Mouse (Mus musculus) layer of hippocampus, postnatal 10 days (tissue): Measurements from ENCODE around the gene Ptpa. TPM values are rescaled to one million over a fixed set of nuclear protein-coding genes. Genes with fewer than 3 reads are reported as not detected.

Experiments
- DNase-seq, 2 experiments: peaks; one replicate each; pipeline ENCODE4 v3.0.0; 2021; ENCODE audit warnings: low spot score in 2 of 2
- total RNA-seq, 2 experiments: library from RNA; stranded (reverse); gene quantifications; 2 replicates each; pipeline ENCODE4 v1.2.3; 2021

The Ptpa gene
- total RNA-seq, 2 experiments from 2014 or later = 144 to 159 TPM

DNA sequence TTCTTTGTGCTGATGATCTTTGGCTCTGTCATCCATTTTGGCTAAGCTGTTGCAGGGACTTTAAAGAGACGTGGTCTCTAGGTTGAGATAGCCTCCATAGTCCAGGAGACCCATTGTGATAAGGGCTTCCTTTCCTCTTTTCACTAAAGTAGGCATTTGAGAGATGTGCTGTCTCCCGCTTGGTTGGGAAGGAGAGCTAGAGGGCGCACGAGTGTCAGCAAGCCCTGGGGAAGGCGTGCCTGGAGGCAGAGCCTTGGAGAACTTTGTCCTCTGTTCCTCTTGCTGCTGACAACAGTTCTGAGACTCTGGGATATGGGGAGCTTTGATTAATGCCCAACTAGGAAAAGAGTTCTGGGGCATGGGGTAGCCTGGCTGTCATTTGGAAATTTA, 20.3 kb downstream of the Ptpa start:
- DNase-seq = peak in 1 of 2 experiments; percentile 61

DNA sequence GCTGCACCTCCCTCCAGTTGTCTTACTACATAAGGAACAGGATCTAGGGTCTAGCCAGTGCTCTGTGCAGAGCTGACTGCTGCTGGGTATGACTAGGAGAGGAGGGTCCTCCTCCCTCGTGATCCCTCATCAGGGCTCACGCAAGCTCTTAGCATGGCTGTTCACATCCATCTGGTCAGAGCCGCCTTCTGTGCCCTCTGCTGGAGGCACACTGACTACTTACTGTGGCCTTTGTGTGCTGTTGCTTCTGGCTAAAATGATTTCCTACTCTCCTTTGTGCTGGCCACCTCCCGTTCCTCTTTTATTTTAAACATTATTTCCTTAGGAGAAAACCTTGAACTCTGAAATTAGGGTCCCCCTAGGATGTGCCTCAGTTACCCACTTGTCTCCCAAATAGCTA, 21.0 kb downstream of the Ptpa start:
- DNase-seq = no peak

DNA sequence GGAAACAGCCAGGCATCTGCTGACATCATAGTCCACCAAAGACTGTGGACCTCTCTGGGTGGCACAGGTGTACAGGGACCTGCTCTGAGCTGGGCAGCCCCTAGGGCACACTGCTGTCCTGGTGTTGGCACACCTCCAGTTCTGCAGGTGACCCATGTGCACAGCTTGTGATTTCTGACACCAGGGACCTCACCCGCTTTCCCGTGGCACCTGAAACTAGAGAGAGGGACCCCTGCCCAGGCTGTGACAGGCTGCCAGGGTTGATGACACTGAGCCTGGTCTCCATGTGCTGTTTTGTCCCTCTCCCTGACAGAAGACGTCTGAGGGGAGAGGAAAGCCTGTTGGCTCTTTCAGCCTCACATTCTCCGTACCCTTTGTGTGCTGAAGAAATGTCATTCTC, 22.0 kb downstream of the Ptpa start:
- DNase-seq = no peak

DNA sequence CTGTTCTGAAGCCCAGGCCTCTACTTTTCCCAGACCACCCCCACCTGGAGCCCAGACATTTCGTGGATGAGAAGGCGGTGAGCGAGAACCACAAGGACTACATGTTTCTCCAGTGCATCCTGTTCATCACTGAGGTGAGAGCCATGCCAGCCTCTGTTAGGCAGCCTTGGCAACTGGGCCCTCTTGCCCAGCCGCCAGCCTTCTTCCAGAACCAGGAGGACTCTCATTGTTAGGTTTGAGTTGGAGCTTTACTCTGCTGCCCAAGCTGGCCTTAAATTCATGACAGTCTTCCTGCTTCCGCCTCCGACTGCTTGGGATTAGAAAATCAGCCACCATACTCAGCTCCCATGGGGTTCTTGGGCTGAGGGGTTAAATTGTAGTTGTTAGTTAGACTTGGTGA, 23.8 kb downstream of the Ptpa start:
- DNase-seq = no peak

DNA sequence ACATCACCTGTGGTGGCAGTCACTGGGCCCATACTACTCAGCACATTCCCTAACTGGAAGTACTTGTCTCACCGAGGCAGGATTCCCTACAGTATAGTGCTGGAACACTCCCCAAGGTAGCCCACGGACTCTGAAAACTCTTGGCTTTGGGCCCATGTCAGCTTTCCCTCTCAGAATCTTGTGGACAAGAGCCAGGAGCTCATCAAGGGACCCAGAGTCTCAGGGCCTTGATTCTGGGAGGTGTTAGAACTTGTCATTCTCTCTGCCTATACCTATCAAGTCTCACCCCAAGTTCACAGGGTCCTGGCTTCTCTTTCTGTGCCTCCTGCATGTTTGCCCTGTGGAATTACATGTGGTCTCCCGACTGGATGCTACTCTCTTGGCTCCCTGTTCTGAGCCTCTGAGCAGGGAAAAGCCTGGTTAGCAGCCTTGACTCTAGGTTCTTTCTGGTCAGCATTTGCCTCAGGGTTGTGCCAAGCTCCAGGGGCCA, 24.4 kb downstream of the Ptpa start:
- no peak for DNase-seq

DNA sequence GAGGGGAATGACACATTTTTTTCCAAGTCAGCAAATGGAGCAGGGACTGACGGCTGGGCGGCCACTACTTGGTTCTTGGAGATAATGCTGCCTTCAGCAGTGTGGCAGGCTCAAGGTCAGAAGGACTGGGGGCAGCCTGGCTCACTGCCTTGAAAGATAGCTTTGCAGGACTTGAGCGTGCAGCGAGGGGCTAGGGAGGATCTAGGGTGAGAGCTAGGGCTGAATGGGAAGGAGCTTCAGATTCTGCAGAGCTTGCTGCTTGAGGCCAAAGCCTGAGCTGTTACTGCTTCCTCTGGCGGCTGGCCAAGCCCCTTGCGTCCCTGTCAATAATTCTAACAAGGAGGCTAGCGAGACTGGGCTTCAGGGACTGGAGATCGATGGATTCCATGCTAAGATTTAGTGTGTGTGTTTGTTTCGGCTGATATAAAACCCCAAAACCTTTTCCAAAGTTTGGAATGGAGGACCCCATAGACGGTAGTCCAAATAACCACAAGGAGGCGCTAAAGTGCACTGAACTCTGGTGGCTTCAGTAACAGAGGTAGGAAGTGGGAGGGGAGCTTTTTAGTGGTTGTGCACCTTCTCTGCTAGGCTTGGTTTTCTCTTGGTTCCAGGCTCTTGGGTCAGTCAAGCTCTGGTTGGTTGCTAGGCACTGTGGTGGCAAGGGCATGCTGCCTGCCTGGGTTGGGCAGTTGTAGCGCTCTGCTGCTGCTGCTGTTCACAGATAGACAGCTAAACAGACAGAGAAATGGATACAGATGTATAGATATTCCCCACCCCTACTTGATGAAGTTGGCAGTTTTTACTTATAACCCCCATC, 25.1 kb downstream of the Ptpa start:
- peak; percentile 64 to 71 for DNase-seq

DNA sequence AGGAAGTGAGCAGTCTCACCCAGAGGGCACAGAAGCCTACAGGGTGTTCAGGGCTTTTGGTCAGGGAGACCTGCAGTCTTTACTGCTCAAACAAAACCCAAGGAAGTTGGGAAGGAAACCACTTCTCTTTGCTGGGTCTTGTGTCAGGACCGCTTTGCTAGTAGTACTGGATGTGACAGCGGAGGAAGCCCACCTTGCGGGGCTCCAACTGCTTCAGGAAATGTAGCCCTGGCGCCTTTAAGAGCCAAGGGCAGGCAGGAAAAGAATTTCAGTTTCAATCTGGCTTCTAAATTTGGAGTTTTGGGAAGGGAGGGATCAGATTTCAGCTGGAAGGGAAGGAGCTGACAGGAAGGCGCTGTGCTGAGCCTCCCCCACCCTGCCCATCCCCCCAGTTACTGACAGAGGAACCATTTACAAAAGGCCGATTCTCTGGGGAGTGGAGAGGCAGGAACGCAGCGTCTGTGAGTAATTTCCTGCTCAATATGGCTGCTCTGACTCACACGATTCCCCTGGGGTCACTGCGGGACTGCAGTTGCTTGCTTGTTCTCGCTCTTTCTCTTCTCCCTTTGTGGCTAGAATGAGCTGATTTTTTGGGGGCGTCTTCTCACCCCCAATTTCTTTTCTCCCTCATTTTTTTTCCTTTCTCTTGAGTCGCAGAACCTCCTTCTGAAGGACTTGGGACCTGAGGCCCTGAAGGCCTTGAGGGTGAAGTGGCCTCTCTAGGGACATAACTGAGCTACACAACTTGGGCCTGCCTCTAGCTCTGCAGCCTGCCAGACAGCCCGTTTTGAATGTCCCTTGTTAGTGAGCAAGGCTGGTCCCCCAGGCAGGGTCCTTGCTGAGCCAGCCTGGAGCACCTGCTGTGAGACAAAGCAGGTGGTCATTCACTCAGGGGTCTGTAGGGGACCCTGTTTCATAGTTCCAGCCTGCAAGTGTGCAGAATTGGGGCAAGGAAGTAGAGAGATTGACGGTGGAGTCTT, 26.0 kb downstream of the Ptpa start:
- DNase-seq = peak; percentile 61 to 65

DNA sequence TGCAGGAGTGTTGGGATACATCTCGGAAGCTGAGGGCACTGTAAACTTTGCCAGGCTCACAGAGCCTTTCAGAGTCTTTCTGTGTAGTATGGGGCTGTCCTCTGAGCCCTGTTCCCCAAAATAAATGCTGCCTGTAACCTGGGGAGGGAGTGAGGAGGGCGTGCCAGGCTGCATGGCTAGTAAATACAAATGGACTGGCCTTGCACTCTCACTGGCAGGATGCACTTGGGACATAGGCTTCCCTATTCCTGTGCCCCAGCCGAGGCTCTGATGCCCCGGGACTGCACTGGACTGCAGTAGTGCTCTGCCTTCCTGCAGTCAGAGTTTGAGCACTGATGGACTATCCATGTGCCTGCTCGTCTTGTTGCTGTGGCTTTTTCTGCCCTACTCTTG, 26.7 kb downstream of the Ptpa start:
- no peak for DNase-seq

DNA sequence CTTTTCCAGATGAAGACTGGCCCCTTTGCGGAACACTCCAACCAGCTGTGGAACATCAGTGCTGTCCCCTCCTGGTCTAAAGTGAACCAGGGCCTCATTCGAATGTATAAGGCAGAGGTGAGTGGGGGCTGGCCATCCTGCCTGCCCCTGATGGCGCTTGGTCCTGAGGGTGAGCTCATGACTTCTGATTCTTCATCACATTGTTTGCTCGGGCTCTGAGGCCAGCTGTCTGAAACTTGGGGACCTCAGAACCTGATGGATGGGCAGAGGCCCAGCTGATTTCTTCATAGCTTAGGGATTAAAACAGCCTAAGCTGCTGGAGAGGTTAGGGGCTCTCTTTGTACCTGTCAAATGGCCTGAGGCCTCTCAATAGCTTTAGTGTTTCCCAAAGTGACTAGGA, 27.4 kb downstream of the Ptpa start:
- DNase-seq = no peak

DNA sequence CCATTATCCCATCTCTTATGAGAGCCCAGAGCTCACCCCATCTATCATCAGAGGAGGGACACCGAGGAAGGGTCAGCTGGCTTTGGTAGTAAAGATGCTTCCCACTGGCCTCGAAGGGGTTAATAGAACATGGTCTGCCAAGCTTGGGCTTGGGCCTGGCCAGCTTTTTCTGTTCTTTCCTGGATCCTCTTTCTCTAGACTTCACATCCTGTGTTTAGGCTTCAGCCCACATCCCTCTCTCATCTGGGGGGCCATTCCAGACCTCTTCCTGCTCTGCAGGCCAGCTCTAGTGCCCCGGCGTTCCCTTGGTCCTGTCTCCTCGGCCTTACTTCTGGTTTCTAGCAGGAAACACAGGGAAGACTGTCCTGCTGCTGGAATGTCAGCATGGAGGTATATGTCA, 28.2 kb downstream of the Ptpa start:
- DNase-seq = no peak

DNA sequence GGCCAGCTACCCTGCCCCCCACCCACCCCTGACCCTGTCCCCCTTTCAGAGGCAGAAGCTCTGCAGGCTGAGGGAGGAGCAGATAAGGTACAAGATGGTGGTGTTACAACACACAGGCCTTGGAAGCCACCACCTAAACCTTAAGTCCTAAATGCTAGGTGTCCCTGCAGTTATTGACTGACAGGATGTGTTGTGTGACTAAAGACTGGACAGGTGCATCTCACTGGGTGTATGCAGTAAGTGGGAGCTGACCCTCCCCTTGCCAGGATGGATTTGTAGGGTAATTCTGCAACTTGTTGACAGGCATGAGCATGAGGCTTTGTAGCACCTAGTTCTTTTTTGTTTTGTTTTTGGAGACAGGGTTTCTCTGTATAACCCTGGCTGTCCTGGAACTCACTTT, 28.6 kb downstream of the Ptpa start:
- no peak for DNase-seq

DNA sequence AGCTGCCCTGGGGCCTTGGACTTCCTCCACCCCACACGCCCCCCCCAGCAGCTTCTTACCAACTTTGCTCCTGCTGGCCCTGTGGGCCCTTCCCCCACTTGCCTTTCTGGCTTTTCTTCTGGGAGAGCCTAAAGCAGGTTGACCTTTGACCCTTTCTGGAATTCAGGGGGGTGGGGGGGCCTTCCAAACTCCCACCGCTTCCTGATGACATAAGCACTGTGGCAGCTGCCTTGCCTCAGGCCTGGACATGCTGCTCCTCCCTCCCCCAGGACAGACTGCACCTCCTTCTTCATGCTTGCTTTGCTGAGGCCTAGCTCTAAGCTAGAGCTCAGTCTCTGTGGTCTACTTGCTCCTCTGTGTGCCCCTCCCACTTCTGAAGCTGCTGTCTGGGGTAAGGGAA, 29.5 kb downstream of the Ptpa start:
- DNase-seq = no peak

DNA sequence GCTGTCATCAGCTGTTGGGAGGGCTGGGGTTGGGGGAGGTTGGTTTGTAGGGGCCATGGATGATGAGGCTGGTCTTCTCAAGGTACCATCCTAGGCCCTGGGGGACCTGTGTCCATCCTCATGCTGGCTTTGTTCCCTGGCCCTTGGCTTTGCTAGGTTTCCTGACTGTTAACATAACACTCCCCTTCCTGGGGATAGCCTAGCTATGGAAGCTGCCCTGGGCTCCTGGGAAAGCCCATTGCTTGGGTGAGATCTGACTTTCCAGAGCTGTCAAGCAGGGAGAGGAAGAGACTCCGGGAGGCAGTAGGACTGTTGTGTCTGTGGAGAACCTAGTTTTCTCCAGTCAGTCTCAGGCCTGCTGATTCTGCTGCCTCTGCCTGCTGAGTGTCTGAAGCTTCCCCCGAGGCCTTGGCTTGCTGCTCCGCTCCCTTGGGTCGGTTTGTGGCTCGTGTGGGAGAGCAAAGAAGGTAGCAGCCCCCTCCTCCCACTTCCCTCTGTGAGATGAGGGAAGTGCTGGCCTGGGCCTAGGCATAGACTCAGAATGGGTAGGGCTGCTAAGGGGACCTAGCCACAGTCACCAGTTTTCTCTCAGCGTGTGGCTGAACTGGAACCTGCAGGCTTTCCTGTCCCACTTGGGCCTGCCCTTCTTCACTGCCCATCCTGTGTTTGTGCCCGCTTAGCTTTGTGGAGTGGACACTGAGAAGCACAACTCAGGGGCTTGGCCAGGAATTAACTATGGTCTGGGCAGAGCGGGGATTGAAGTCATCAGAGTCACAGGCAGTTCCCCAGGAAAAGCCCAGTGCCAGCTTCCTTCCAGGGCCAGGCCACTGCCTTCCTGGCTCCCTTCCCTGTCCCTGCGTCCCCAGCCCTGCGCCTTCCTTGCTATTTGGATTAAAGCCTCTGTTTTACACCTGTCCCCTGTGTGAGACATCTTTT, 31.3 kb downstream of the Ptpa start:
- DNase-seq = no peak

DNA sequence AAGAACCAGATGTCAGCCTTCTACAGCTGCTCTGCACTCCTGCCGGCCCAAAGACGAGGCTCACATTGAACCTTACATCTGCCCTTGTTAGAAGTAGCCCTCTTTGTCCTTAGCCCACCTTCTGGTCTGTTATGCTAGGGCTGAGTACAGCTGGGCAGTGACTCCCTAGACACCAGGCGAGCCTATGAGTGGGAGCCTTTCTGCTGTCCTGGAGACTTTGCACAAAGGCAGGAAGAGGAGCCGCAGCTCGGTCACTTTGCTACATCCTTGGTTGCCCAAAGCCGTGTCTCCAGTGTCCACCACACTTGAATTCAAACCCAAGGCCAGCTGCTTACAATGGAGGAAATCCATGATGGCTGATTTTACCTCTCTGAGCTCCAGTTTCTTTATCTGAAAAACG, 32.5 kb downstream of the Ptpa start:
- DNase-seq = no peak

DNA sequence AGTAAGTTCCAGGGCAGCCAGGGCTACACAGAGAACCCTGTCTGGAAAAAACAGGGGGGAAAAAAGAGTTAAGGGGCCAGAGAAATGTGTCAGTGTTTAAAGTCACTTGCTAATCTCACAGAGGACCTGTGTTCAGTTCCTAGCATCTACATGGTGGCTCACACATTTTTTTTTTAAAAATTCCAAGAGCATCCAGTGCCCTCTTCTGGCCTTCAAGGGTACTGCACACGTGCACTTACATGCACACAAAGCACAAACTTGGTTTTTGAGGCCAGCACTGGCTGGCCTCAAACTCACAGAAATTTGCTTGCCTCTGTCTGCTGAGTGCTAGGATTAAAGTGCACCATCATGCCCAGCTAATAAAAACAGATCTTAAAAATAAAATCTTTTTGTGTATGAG, 34.7 kb downstream of the Ptpa start:
- DNase-seq = no peak

DNA sequence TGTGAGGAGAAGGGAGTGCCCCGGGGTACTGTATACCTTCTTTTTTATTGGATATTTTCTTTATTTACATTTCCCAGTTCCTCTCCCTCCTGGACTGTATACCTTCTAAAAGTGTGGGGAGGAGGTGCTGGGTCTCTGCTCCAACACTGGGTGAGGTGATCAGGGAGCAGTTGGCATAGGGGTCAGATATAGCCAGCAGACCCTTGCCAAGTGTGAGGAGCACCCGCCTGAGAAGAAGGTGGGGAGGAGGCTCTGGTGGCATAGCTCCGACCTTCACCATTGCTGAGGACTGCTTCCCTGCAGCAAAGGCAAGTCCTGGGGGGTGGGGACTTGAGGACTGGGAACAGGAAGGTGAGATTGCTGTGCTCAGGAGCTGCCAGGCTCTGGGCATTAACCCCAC, 35.7 kb downstream of the Ptpa start:
- no peak for DNase-seq

DNA sequence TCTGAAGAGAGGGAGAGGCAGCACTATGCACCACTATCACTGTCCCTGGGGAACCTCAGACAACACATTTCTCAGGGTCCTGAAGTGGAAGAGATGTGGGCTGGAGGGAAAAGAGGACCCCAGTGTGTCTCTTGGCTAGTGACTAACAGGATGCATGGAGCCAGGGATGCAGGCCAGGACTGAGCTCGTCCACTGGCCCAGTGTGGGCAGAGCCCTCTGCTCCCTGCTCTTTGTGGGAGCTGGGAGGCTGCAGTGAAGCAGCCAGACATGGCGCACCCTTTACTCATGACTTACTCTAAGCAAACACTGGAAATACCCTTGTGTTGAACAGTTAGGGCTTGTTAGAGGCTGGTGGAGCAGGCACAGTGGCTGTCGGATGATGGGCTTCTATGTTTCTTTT, 37.7 kb downstream of the Ptpa start:
- DNase-seq = no peak

DNA sequence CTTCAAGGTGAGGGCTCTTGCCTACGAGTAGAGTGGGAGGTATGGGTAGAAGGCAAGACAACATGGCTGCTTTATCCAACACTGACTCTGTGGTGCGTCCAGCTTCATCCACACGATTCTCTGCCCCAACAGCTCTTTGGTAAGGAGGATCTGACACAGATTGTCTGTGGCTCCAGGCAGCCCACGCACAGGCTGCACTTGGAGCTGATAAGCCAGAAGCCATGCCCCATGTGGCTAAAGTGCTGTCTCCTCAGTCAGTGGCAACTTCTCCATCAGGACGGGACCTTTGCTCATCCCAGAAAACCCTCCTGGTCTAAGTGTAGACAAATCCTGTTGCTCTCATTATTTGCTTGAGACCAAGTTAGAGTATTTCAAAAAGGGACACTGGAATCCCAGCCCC, 38.7 kb downstream of the Ptpa start:
- no peak for DNase-seq

DNA sequence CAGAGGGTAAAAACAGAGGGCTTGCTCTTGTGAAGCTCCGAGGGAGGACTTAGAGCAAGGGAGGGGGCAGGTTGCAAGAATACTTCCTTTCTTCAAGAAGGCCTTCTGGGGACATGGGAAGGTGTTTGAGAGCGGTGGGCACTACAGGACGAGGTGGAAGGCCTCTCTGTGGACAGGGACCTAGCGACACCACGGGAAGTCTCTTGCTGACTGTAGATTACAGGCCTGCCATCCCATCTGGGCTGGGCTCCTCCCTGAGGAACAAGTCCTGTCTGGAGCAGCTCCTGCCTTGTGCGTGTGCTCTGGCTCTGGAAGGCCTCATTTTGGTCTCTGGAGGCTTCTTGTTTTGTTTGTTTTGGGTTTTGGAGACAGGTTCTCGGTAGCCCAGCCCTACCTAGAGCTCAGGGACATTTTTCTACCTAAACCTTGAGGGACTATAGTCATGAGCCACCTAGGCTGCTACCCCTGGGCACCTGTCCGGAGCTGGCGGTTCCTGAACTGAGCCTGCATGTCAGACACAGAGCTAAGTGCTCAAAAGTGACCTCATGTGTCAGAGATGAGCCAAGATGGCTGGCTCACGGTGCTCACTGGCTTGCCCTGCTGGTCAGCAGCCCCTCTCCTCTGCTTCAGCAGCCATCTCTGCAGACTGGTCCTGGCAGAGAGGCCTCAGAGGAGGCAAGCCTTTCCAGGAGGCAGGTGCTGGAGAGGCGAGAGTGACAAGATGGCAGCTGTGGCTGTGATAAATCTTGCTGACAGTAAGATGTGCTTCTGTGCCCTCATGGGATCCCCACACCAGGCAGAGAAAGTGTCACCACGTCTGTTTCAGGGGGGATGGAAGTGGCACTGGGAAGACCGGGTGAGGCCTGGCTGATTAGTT, 40.5 kb downstream of the Ptpa start:
- no peak for DNase-seq

DNA sequence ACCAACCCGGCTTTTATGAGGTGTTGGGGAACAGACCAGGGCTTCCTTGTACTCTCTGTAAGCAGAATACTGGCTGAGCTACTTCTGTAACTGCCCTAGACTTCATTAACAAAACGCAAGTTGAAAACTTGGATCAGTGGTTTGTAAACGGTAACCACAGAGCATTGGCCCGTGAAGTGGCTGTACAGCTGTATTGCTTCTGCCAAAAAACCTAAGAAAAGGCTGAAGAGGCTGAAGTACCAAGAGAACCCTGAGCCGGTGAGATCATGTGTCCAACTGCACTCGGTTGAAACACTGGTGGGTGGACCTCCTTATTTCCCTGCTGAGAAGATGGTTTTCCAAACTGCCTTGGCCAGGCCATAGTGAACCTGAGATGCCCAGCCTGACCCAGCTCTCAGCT, 42.5 kb downstream of the Ptpa start:
- DNase-seq = no peak
